Mouse (Mus musculus) spleen, postnatal 4 days (tissue): ENCODE results near the gene Map3k7.
A peak's percentile ranks its signal among the peaks of the same experiment; 100 is the strongest.

Source experiments
- DNase-seq, 2 experiments: peaks; one replicate each; pipeline ENCODE4 v3.0.0; 2022; ENCODE audit warnings: low spot score in 2 of 2

Gene Map3k7

GRCm38 (mm10) chr4:31963354-31964193 lies at the start of gene Map3k7:
Gene Map3k7 (plus strand): TSS chr4:31964097.
- peak; percentile 91 to 97 for DNase-seq

GRCm38 (mm10) chr4:31915114-31915513 lies 48.8 kb upstream of the Map3k7 start:
- no peak for DNase-seq

- DNase-seq, result no peak
Measured at GRCm38 (mm10) chr4:31918717-31919116, 45.2 kb upstream of the Map3k7 start.

- DNase-seq, result no peak
Measured at GRCm38 (mm10) chr4:31922215-31922614, 41.7 kb upstream of the Map3k7 start.

- no peak for DNase-seq
Measured at GRCm38 (mm10) chr4:31923437-31923836, 40.5 kb upstream of the Map3k7 start.

GRCm38 (mm10) chr4:31924301-31925185 lies 39.4 kb upstream of the Map3k7 start:
- DNase-seq, result no peak

- DNase-seq, result no peak
Measured at GRCm38 (mm10) chr4:31933171-31933570, 30.7 kb upstream of the Map3k7 start.

GRCm38 (mm10) chr4:31935831-31936306 lies 28.0 kb upstream of the Map3k7 start:
- no peak for DNase-seq

GRCm38 (mm10) chr4:31936358-31936757 lies 27.5 kb upstream of the Map3k7 start:
- no peak for DNase-seq

- DNase-seq, result no peak
Measured at GRCm38 (mm10) chr4:31936911-31937375, 27.0 kb upstream of the Map3k7 start.

- DNase-seq, result no peak
Measured at GRCm38 (mm10) chr4:31937376-31938281, 26.3 kb upstream of the Map3k7 start.

GRCm38 (mm10) chr4:31938416-31939106 lies 25.3 kb upstream of the Map3k7 start:
- no peak for DNase-seq

- no peak for DNase-seq
Measured at GRCm38 (mm10) chr4:31941616-31942015, 22.3 kb upstream of the Map3k7 start.

GRCm38 (mm10) chr4:31943045-31943444 lies 20.9 kb upstream of the Map3k7 start:
- no peak for DNase-seq

GRCm38 (mm10) chr4:31964194-31964875 lies 438 bp downstream of the Map3k7 start:
- DNase-seq, result no peak

GRCm38 (mm10) chr4:31965208-31965607 lies 1.3 kb downstream of the Map3k7 start:
- no peak for DNase-seq

GRCm38 (mm10) chr4:31971437-31971836 lies 7.5 kb downstream of the Map3k7 start:
- DNase-seq, result no peak

GRCm38 (mm10) chr4:31972181-31972580 lies 8.3 kb downstream of the Map3k7 start:
- DNase-seq, result no peak

GRCm38 (mm10) chr4:31975260-31975950 lies 11.5 kb downstream of the Map3k7 start:
- DNase-seq, result no peak
